Mouse (Mus musculus): ENCODE data around the gene Syt13. TPM values are rescaled to one million over a fixed set of nuclear protein-coding genes. Genes with fewer than 3 reads are reported as not detected.

Syt13 gene
- total RNA-seq, 2 experiments from 2014 or later: not detected

- ATAC-seq (replicated peaks; ENCODE audit: low FRiP score, low TSS enrichment, poor library complexity, severe bottlenecking): no peak
These were observed 2.7 kb downstream of the Syt13 start for GRCm38 (mm10) chr2:92917405-92918142.

DNA sequence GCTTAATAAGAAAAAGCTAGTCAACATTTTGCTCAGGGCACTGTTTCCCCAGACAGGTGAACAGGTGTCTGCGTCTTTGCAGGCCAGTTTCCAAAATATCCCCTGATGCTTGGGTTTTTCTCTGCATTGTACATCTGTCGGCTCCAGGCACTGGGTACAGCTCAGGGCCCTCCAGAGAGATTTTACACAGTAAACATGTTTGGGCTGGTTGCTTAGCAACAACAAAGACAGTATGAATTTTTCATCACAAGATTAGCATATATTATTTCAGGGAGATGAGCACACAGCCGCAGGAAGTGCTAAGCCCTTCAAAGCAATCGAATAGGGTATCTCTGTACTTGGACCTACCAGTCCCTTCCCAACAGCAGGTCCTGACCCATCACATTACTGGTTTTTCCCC, 5.8 kb downstream of the Syt13 start:
- ATAC-seq (replicated peaks; ENCODE audit: low FRiP score, low TSS enrichment, poor library complexity, severe bottlenecking): no peak

DNA sequence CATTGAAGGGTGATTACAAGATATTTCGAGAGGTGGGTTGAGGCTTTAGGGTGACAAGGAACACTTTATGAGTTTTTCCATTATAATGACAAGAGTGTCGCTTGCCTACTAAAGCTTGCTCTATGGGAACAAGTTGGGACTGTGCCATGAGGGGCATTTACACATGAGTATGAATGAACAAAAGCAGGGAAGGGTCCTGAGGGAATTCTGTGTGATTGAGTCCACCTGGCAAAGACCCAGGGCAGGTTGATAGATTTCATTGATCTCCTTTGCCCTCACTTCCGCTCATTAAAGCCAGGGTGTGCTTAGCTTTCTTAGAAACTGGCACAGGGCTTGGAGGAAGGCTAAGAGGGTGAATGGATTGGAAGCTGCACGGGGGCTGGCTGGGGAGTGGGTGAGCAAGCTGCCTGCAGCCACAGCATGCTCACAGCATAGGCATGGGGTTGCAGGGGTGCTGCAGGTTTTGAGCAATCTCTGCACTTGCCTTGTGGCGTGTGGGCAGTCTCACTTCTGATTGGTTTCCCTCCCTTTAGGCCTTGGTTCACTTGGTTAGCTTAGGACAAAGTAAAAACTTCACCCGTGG, 9.9 kb downstream of the Syt13 start:
- ATAC-seq (replicated peaks; ENCODE audit: low FRiP score, low TSS enrichment, poor library complexity, severe bottlenecking): no peak

DNA sequence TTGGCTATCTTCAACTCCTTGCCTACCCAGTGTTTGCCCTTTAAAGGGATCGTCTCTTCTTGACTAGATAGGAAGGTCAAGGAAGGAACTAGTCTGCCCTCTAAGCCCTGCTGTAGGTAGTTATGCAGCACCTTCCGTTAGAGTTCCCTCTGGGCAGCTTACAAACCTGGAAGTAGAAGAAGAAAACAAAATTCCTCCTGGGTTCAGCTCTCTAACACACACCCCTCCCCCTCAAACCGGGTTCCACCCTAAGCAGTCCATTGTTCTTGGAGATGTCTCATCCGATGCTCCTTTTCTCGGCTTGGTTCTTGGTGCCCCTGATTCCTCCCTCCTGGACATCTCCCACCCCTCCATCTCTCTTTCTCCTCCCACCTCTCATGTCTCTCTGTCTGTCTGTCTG, 14.8 kb downstream of the Syt13 start:
- no peak for ATAC-seq (replicated peaks; ENCODE audit: low FRiP score, low TSS enrichment, poor library complexity, severe bottlenecking)

DNA sequence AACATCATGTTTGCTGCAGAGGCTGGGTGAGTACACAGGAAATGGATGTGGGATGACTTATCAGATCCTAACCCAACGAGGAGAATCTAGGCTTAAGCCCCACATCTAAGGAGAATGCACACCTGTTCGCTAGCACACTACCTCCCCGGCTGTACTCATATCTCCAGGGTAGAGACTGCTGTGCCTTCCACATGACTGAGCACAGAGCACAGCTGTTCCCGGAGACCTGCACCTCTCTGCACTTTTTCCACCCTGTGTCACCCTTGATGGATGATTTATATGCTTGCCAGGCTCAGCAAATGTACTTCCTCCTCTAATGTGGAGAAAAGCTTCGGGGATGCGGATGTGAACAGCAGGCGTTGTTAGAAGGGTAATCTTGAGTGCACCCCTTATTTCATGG, 16.2 kb downstream of the Syt13 start:
- ATAC-seq (replicated peaks; ENCODE audit: low FRiP score, low TSS enrichment, poor library complexity, severe bottlenecking): no peak

DNA sequence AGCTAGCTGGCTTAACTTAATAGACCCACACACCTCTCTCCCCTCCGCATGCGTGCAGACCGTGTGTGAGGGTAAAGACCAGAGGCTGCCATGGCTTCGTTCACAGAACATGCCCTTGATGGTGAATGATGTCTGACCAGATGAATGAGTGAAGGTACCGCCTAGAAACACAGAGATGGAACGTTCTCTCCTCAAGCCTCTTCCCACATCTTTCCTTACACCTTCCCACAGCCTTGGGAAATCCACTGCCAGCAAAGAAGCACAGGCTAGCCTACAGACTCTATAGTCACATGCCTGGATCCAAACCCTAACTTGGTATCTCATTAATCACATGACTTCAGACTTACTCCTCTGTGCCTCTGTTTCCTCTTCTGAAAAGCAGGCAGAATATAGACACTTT, 18.5 kb downstream of the Syt13 start:
- no peak for ATAC-seq (replicated peaks; ENCODE audit: low FRiP score, low TSS enrichment, poor library complexity, severe bottlenecking)

DNA sequence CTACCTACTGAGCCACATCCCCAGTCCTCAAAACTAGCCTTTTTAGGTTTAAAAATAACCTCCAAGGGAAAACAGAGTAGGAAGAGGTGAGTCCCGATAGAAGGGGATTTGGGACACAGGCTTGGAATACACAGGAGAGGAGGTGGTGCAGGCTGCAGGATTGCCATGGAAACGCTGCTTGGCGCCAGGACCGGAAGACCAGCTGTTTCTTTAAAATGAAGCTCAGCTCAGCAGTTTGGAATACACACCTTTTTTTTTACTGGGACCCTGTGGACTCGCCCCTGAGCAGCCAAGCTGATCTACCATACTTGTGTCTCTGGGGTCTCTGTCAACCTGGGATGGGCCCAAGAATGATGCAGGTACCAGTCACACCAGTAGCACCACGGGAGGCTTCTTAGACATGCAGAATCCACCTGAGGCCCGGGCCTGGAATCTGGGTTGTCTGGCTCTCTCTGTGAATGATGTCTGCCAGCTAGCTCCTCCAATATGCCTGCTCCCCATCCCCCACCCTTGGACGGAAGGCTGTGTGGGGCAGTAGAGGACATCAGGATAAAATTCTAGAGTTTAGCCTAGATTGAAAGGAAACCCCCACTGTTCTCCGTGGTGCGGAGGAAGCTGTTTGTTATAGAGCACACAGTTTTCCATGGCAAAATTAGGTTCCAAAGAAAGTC, 19.5 kb downstream of the Syt13 start:
- no peak for ATAC-seq (replicated peaks; ENCODE audit: low FRiP score, low TSS enrichment, poor library complexity, severe bottlenecking)

GRCm38 (mm10) chr2:92935483-92935882, 20.6 kb downstream of the Syt13 start:
- no peak for ATAC-seq (replicated peaks; ENCODE audit: low FRiP score, low TSS enrichment, poor library complexity, severe bottlenecking)

DNA sequence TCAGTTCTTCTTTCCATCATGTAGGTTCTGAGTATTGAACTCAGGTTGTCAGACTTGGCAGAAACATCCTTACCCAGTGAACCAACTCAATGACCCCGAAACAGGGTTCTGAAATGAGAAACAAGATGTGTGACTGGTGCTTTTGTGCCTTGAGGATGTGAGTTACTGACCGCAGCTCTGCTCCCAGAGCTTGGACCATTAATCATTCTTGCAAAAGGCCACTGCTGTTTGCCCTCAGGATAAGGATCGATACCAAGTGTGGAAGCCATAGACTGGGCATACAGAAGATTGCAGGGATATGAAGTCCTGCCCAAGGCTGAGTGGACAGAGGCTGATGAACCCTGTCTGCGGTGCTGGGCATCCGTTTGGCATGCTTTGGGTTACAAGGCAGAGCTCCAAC, 23.2 kb downstream of the Syt13 start:
- no peak for ATAC-seq (replicated peaks; ENCODE audit: low FRiP score, low TSS enrichment, poor library complexity, severe bottlenecking)

GRCm38 (mm10) chr2:92938827-92939226, 23.9 kb downstream of the Syt13 start:
- ATAC-seq (replicated peaks; ENCODE audit: low FRiP score, low TSS enrichment, poor library complexity, severe bottlenecking): no peak

DNA sequence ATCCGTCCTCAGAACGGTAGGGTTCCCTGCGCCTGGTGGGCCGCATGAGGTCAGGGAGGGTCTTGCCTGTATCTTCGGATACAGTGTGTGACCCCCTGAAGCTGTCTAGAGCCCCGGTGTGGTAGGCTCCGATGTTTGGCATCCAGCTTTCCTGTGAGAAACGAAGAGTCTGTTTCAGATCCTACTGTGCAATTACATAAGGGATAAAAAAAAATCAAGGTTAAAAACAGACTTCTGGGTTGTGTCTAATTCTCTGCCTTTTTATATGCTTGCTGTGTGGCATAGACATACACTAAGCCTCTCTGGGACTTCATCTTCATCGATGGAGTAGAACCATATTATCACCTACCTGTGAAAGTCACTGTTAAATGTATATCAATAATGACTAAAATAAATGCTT, 26.1 kb downstream of the Syt13 start:
- no peak for ATAC-seq (replicated peaks; ENCODE audit: low FRiP score, low TSS enrichment, poor library complexity, severe bottlenecking)

- ATAC-seq (replicated peaks; ENCODE audit: low FRiP score, low TSS enrichment, poor library complexity, severe bottlenecking): no peak
These were observed 26.6 kb downstream of the Syt13 start for GRCm38 (mm10) chr2:92941463-92941862.

DNA sequence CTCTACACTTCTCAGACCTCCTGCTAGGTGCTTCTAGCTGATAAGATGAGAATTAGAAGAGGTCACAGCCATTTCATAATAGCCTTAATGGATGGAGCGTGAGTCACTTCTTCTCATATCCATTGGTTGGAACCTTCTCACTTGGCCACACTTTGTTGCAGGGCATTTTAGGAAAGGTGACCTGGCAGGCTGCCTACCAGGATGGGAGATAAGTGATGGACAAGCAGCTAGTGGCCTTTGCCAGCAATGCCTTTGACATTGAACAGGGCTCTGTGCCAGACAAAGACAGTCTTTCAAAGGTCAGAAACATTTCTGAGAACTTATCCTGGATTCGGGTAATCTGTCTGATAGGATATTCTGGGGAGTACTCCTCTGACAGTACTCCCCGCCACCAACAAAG, 28.5 kb downstream of the Syt13 start:
- ATAC-seq (replicated peaks; ENCODE audit: low FRiP score, low TSS enrichment, poor library complexity, severe bottlenecking): no peak

DNA sequence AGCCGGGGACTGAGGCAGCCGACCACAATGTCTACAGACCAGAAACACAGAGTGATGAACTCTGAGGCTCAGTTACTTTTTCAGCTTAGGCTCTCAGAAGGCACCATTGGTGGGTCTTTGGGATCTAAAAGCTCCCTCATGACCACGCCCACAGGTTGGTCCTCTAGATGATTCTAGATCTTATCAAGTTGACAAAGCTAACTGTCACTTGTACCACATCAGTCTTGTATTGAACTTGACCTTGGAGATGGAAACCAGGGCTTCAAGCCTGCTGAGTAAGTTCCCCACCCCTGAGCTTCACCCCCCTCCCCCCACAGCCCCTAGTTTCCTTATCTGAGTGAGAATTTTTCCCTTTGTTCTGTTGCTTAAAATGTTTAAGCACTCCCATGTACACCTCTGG, 29.5 kb downstream of the Syt13 start:
- no peak for ATAC-seq (replicated peaks; ENCODE audit: low FRiP score, low TSS enrichment, poor library complexity, severe bottlenecking)

DNA sequence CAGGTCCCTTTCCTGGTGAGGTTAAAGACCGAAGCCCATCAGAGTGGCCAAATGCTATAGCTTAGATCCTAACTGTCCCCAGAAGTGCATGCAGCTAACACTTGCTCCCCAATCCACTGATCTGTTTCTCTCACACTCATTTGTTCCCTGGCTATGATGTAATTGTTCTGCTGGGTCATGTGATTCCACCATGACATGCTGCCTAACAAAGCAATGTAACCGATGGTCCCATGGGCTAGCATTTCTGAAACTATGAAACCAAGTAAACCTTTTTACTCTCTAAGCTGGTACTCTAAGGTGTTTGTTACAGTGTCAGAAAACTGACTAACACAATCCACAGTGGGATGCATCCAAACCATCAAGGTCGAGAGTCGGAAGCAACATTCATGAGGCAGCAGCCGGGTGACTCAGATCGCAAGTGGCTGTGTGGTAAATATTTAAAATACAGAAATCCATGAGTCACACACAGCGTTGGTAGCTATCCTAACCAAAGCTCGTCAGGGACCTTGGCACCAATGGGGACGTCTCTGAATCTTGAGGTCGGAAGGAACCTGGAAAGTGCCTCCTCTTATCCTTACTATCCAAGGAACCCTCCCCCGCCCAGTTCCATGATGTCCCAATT, 30.3 kb downstream of the Syt13 start:
- ATAC-seq (replicated peaks; ENCODE audit: low FRiP score, low TSS enrichment, poor library complexity, severe bottlenecking): no peak

DNA sequence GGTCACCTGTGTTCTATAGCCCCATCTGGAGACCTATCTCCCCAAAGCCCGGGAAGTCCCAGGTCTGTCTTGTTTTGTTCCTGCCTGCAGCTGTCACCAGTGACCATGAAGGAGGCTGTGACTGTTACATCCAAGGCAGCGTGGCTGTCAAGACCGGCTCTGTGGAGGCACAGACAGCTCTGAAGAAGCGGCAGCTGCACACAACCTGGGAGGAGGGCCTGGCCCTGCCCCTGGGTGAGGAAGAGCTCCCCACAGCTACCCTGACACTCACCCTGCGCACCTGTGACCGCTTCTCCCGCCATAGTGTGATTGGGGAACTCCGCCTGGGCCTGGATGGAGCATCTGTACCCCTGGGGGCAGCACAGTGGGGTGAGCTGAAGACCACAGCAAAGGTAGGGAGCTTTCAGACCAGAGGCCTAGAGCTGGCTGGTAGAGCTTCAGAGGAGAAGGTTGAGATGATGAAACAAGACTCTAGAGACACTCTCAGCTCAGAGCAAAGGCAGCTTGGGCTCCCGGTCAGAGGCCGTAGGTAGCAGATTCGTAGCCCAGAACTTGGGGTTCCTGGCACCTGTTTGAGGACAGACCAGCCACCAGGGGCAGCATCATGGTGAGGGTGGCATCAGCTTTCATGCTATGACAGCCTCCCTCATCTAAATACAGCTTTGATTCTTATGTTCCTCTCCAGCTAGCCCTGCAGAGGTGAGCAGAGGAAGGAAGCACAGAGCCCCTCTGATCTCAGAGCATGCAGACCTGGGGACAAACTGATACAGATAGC, 31.1 kb downstream of the Syt13 start:
- ATAC-seq (replicated peaks; ENCODE audit: low FRiP score, low TSS enrichment, poor library complexity, severe bottlenecking): no peak

- no peak for ATAC-seq (replicated peaks; ENCODE audit: low FRiP score, low TSS enrichment, poor library complexity, severe bottlenecking)
These were observed 33.2 kb downstream of the Syt13 start for GRCm38 (mm10) chr2:92947981-92948698.

DNA sequence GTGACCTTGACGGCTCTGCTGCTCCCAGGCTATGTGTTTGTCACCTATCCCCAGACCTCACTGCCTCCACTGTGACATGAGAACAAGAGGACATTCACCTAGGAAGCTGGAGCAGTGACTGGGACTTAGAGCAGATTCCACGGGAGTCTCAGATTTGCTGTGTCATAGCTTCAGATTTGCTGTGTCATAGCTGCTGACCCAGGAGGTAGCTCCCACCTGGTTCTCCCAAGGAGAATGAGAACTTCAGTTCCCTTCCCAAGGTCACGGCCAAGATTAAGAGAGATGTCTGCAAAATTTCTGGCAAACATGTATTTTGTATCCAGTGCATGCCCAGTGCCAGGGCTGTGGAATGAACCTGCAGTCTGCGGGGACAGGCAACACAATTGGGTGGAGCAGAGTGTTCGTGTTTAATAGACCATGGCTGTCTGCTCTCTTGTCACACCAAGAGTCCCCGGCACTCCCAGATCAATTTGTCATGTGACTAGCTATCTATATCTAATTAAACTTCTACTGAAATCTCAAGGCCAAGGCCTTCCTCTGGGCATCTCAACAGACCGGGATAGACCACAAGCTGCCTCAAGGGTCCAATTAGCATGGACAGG, 33.9 kb downstream of the Syt13 start:
- ATAC-seq (replicated peaks; ENCODE audit: low FRiP score, low TSS enrichment, poor library complexity, severe bottlenecking): no peak

GRCm38 (mm10) chr2:92949518-92949917, 34.6 kb downstream of the Syt13 start:
- ATAC-seq (replicated peaks; ENCODE audit: low FRiP score, low TSS enrichment, poor library complexity, severe bottlenecking): no peak
